Mouse (Mus musculus) frontal cortex, postnatal 14 days (tissue): Measurements from ENCODE around the gene Pold4.
A peak's percentile ranks its signal among the peaks of the same experiment; 100 is the strongest.
"Not testable (repeated sequence)": the region's sequence is repeated elsewhere in the genome, so short reads cannot be mapped to it uniquely, and the experiment has no call there.

Experiments
- DNase-seq, 2 experiments: peaks; one replicate each; pipeline ENCODE4 v3.0.0; 2022; ENCODE audit warnings: low spot score in 2 of 2

The Pold4 gene

GRCm38 (mm10) chr19:4227894-4228678 is 3.6 kb upstream of the Pold4 start:
- peak; percentile 60 to 75 for DNase-seq

GRCm38 (mm10) chr19:4228891-4229290 is 2.8 kb upstream of the Pold4 start:
- no peak for DNase-seq

- no peak for DNase-seq
Measured at GRCm38 (mm10) chr19:4229451-4230076, 2.1 kb upstream of the Pold4 start.

GRCm38 (mm10) chr19:4230415-4230814 is 1.3 kb upstream of the Pold4 start:
- DNase-seq, result no peak

- DNase-seq, result peak in 1 of 2 experiments; percentile 39
Measured at GRCm38 (mm10) chr19:4232186-4232572, 480 bp downstream of the Pold4 start.

GRCm38 (mm10) chr19:4232651-4233050 is 952 bp downstream of the Pold4 start:
- DNase-seq, result no peak

- DNase-seq, result no peak
Measured at GRCm38 (mm10) chr19:4234548-4234947, 2.8 kb downstream of the Pold4 start.

- DNase-seq, result no peak
Measured at GRCm38 (mm10) chr19:4240247-4240668, 8.6 kb downstream of the Pold4 start.

GRCm38 (mm10) chr19:4242416-4242815 is 10.7 kb downstream of the Pold4 start:
- DNase-seq, result no peak

- DNase-seq, result no peak
Measured at GRCm38 (mm10) chr19:4244775-4245174, 13.1 kb downstream of the Pold4 start.

- no peak for DNase-seq
Measured at GRCm38 (mm10) chr19:4247010-4247409, 15.3 kb downstream of the Pold4 start.

GRCm38 (mm10) chr19:4248683-4249082 is 17.0 kb downstream of the Pold4 start:
- DNase-seq, result not testable (repeated sequence)

GRCm38 (mm10) chr19:4254230-4254629 is 22.5 kb downstream of the Pold4 start:
- DNase-seq, result no peak

GRCm38 (mm10) chr19:4255583-4256162 is 24.0 kb downstream of the Pold4 start:
- no peak for DNase-seq

- DNase-seq, result peak; percentile 86 to 90
Measured at GRCm38 (mm10) chr19:4257216-4257896, 25.7 kb downstream of the Pold4 start.

- DNase-seq, result no peak
Measured at GRCm38 (mm10) chr19:4257897-4258252, 26.2 kb downstream of the Pold4 start.

GRCm38 (mm10) chr19:4261038-4261698 is 29.5 kb downstream of the Pold4 start:
- no peak for DNase-seq

GRCm38 (mm10) chr19:4262756-4263155 is 31.1 kb downstream of the Pold4 start:
- DNase-seq, result no peak

- no peak for DNase-seq
Measured at GRCm38 (mm10) chr19:4263702-4264101, 32.0 kb downstream of the Pold4 start.

- DNase-seq, result no peak
Measured at GRCm38 (mm10) chr19:4264171-4264780, 32.6 kb downstream of the Pold4 start.

- DNase-seq, result no peak
Measured at GRCm38 (mm10) chr19:4265956-4266355, 34.3 kb downstream of the Pold4 start.
